Comparison of ENCODE assay signal across 23 mouse cellular contexts in the genomic region with DNA sequence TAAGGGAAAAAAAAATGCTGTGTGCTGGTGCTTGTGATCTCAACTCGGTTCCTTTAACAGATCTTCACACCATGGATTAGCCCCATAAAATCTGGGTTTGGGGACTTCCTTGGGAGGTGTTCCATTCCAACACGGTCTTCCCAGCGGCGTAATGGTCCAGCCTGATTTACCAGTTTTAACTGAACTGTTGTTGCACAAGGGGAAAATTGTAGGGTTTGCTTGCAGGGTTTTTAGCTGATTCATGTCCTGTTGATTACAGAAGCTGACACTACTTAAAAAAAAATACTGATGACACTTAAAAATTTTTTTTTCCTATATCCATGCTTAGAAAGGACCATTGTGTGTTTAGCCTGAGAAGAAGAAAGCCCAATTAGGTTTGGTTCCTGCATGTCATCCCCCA. TPM values are rescaled to one million over a fixed set of nuclear protein-coding genes. Genes with fewer than 3 reads are reported as not detected.
DNase-seq lines count a peak whose midpoint lies in the region; ATAC-seq lines count a peak whose summit lies in the region.
"Had no signal": no experiment of that assay in that cellular context is flagged by ENCODE, and none has a peak within 500 bp of the region (broad histone marks: within the 10 kb centered on the region; RNA-seq: fewer than 3 reads in every experiment).

No protein-coding gene starts in this region.

- no peaks in the 10 kb centered on the region for H3K9me3 ChIP-seq in heart, embryonic 12.5 days (replicated peaks)
- H3K9me3 ChIP-seq in liver, embryonic 16.5 days (replicated peaks; ENCODE audit: control insufficient read depth, low read length), result no peaks in the 10 kb centered on the region
- H3K9me3 ChIP-seq in embryonic facial prominence, embryonic 15.5 days (replicated peaks), result no peaks in the 10 kb centered on the region
- H3K9me3 ChIP-seq: forebrain, embryonic 10.5 days; hindbrain, embryonic 15.5 days; intestine, embryonic 15.5 days; midbrain, embryonic 12.5 days had no signal

- H3K4me3 ChIP-seq in heart, embryonic 12.5 days, result no peak overlapping the region
- H3K4me3 ChIP-seq in liver, embryonic 16.5 days (ENCODE audit: low read depth, low read length), result no peak overlapping the region
- no peak overlapping the region for H3K4me3 ChIP-seq in embryonic facial prominence, embryonic 15.5 days (replicated peaks)
- H3K4me3 ChIP-seq: forebrain, embryonic 10.5 days; hindbrain, embryonic 15.5 days; intestine, embryonic 15.5 days; layer of hippocampus, adult 2 months; midbrain, embryonic 12.5 days had no signal

- H3K4me2 ChIP-seq in heart, embryonic 12.5 days, result no peak overlapping the region
- no peak overlapping the region for H3K4me2 ChIP-seq in liver, embryonic 16.5 days (ENCODE audit: low read depth, low read length)
- H3K4me2 ChIP-seq in embryonic facial prominence, embryonic 15.5 days (replicated peaks), result no peak overlapping the region
- H3K4me2 ChIP-seq: hindbrain, embryonic 15.5 days; intestine, embryonic 15.5 days; midbrain, embryonic 12.5 days had no signal

- peak; percentile 91 for DNase-seq in heart, adult 11 months
- DNase-seq in liver, result no peak
- no peak for DNase-seq in retina, postnatal 1 day
- DNase-seq in cerebellum, postnatal 25 days, result no peak
- DNase-seq: cerebellum, adult 9-11 months; forebrain, postnatal 0 days; heart, postnatal 4 days; kidney, postnatal 10 days; lung, adult 18-20 months; lung, postnatal 14 days; spleen, adult 18-20 months; thymus, adult 2 months had no signal

- peaks cover 3% of the 10 kb centered on the region; the same call in 1 of the 2 replicates for H3K4me1 ChIP-seq in heart, embryonic 12.5 days (replicated peaks)
- peaks cover 11% of the 10 kb centered on the region for H3K4me1 ChIP-seq in liver, embryonic 16.5 days (ENCODE audit: control insufficient read depth, low read depth, low read length)
- H3K4me1 ChIP-seq in embryonic facial prominence, embryonic 15.5 days, result peaks cover 4% of the 10 kb centered on the region; the same call in 1 of the 2 replicates
- H3K4me1 ChIP-seq: intestine, embryonic 15.5 days had no signal

- H3K27me3 ChIP-seq in heart, embryonic 12.5 days (replicated peaks), result no peaks in the 10 kb centered on the region
- no peaks in the 10 kb centered on the region for H3K27me3 ChIP-seq in liver, embryonic 16.5 days (ENCODE audit: control insufficient read depth, insufficient read depth, low read depth, low read length)
- H3K27me3 ChIP-seq in embryonic facial prominence, embryonic 15.5 days, result no peaks in the 10 kb centered on the region
- H3K27me3 ChIP-seq: hindbrain, embryonic 15.5 days; intestine, embryonic 15.5 days; midbrain, embryonic 12.5 days had no signal

- no peak overlapping the region for H3K27ac ChIP-seq in heart, embryonic 12.5 days (ENCODE audit: poor library complexity, severe bottlenecking)
- peak overlapping the region; percentile 56; the same call in 1 of the 2 replicates for H3K27ac ChIP-seq in liver, embryonic 16.5 days (ENCODE audit: low read length)
- H3K27ac ChIP-seq in embryonic facial prominence, embryonic 15.5 days (replicated peaks), result peak overlapping the region; percentile 17; the same call in 1 of the 2 replicates
- H3K27ac ChIP-seq: forebrain, embryonic 10.5 days; hindbrain, embryonic 15.5 days; intestine, embryonic 15.5 days; layer of hippocampus, adult 2 months; midbrain, embryonic 12.5 days had no signal

- peaks cover 3% of the 10 kb centered on the region; the same call in 1 of the 2 replicates for H3K36me3 ChIP-seq in heart, embryonic 12.5 days
- no peaks in the 10 kb centered on the region for H3K36me3 ChIP-seq in liver, embryonic 16.5 days (ENCODE audit: control insufficient read depth, insufficient read depth)
- 0 out of 2 replicates have a peak, but pooled peaks cover under 1% of the 10 kb centered on the region for H3K36me3 ChIP-seq in embryonic facial prominence, embryonic 15.5 days
- H3K36me3 ChIP-seq: hindbrain, embryonic 15.5 days; intestine, embryonic 15.5 days; midbrain, embryonic 12.5 days had no signal

- H3K9ac ChIP-seq in heart, embryonic 12.5 days, result no peak overlapping the region
- H3K9ac ChIP-seq in liver, embryonic 16.5 days (ENCODE audit: low read depth, low read length), result no peak overlapping the region
- H3K9ac ChIP-seq in embryonic facial prominence, embryonic 15.5 days, result no peak overlapping the region
- H3K9ac ChIP-seq: forebrain, postnatal 0 days; hindbrain, embryonic 15.5 days; intestine, embryonic 15.5 days; midbrain, embryonic 12.5 days had no signal

- 89% methylated on average over 4 of the region's 4 CpGs for WGBS in heart, embryonic 12.5 days
- 46% methylated on average over 4 of the region's 4 CpGs for WGBS in liver, embryonic 16.5 days (ENCODE audit: insufficient replicate concordance)
- WGBS in embryonic facial prominence, embryonic 15.5 days, result 75% methylated on average over 4 of the region's 4 CpGs

- ATAC-seq in heart, embryonic 12.5 days (ENCODE audit: insufficient number of reproducible peaks, low FRiP score), result no peak
- ATAC-seq in liver, embryonic 16.5 days (ENCODE audit: low read depth), result no peak
- ATAC-seq in embryonic facial prominence, embryonic 15.5 days (ENCODE audit: insufficient number of reproducible peaks, low FRiP score, low TSS enrichment, low read depth), result no peak
- ATAC-seq in megakaryocyte progenitor cell, adult 5-6 weeks (replicated peaks; ENCODE audit: poor library complexity), result peak; percentile 30
- ATAC-seq: forebrain, postnatal 0 days; intestine, embryonic 15.5 days had no signal

RNA-seq across cellular contexts. Expression of a gene that starts 1.7 kb away (rescaled TPM):
- 48.0 and 48.7 TPM in 2 replicates for polyA plus RNA-seq in heart, embryonic 12.5 days (2016; fragmentation: Nextera tagmentation; extraction: Ambion mirVana)
- 25.2 and 26.5 TPM in 2 replicates for polyA plus RNA-seq in liver, embryonic 16.5 days (2015; fragmentation: Nextera tagmentation; extraction: Ambion mirVana)
- 82.1 and 85.5 TPM in 2 replicates for polyA plus RNA-seq in embryonic facial prominence, embryonic 15.5 days (2015; fragmentation: Nextera tagmentation; extraction: Ambion mirVana)
- 43.9 and 50.1 TPM in 2 replicates for total RNA-seq in megakaryocyte progenitor cell, adult 5-6 weeks (2015)
- total RNA-seq in megakaryocyte progenitor cell, adult 5-6 weeks (2017), result 27.2 and 28.1 TPM in 2 replicates

RNA-seq across cellular contexts. Expression of a gene that starts 37.7 kb away (rescaled TPM):
- 1.1 and 1.7 TPM in 2 replicates for polyA plus RNA-seq in heart, embryonic 12.5 days (2016; fragmentation: Nextera tagmentation; extraction: Ambion mirVana)
- polyA plus RNA-seq in liver, embryonic 16.5 days (2015; fragmentation: Nextera tagmentation; extraction: Ambion mirVana), result 0.09 and 0.19 TPM in 2 replicates
- polyA plus RNA-seq in embryonic facial prominence, embryonic 15.5 days (2015; fragmentation: Nextera tagmentation; extraction: Ambion mirVana), result 8.0 and 9.1 TPM in 2 replicates
- not detected in 2 replicates for total RNA-seq in megakaryocyte progenitor cell, adult 5-6 weeks (2015)
- not detected in 2 replicates for total RNA-seq in megakaryocyte progenitor cell, adult 5-6 weeks (2017)
- total RNA-seq: CH12.LX; monocyte, adult 5-6 weeks had no signal

RNA-seq across cellular contexts. Expression of a gene that starts 47.9 kb away (rescaled TPM):
- polyA plus RNA-seq in heart, embryonic 12.5 days (2016; fragmentation: Nextera tagmentation; extraction: Ambion mirVana), result 3.8 and 4.7 TPM in 2 replicates
- polyA plus RNA-seq in liver, embryonic 16.5 days (2015; fragmentation: Nextera tagmentation; extraction: Ambion mirVana), result 4.5 TPM in 2 replicates
- polyA plus RNA-seq in embryonic facial prominence, embryonic 15.5 days (2015; fragmentation: Nextera tagmentation; extraction: Ambion mirVana), result 8.4 and 11.3 TPM in 2 replicates
- 11.8 and 14.3 TPM in 2 replicates for total RNA-seq in megakaryocyte progenitor cell, adult 5-6 weeks (2015)
- 28.7 and 31.9 TPM in 2 replicates for total RNA-seq in megakaryocyte progenitor cell, adult 5-6 weeks (2017)

RNA-seq across cellular contexts. Expression of a gene that starts 48.0 kb away (rescaled TPM):
- 5.8 and 6.4 TPM in 2 replicates for polyA plus RNA-seq in heart, embryonic 12.5 days (2016; fragmentation: Nextera tagmentation; extraction: Ambion mirVana)
- 2.0 and 2.1 TPM in 2 replicates for polyA plus RNA-seq in liver, embryonic 16.5 days (2015; fragmentation: Nextera tagmentation; extraction: Ambion mirVana)
- polyA plus RNA-seq in embryonic facial prominence, embryonic 15.5 days (2015; fragmentation: Nextera tagmentation; extraction: Ambion mirVana), result 8.7 and 8.9 TPM in 2 replicates
- total RNA-seq in megakaryocyte progenitor cell, adult 5-6 weeks (2015), result 12.9 and 17.2 TPM in 2 replicates
- 14.1 and 15.5 TPM in 2 replicates for total RNA-seq in megakaryocyte progenitor cell, adult 5-6 weeks (2017)
